28 mouse cellular contexts compared by ENCODE assay signal in the genomic region with DNA sequence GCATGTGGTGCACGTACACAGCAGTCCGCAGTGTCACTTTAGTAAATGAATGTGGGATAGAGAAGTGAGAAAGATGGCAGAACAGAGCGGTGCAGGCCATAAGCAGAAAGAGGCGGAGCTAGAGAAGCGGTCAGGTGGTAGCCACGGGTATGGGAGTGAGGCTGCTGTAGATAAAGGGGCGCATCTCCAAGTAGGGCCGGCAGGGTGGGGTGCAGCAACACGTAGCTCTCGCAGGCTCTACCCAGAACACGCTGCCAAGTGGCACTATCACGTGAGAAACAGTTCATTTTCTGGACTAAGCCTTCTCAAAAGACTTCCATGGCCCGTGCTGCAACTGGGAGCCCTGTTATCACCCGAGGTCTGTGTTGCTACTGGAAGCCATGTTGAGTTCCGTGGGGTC. TPM values are rescaled to one million over a fixed set of nuclear protein-coding genes. Genes with fewer than 3 reads are reported as not detected.
DNase-seq lines count a peak whose midpoint lies in the region; ATAC-seq and TF ChIP-seq lines count a peak whose summit lies in the region.
"Had no signal": no experiment of that assay in that cellular context is flagged by ENCODE, and none has a peak within 500 bp of the region (broad histone marks: within the 10 kb centered on the region; RNA-seq: fewer than 3 reads in every experiment).

No protein-coding gene starts in this region.

- H3K4me2 ChIP-seq in heart, embryonic 13.5 days, result no peak overlapping the region
- no peak overlapping the region for H3K4me2 ChIP-seq in midbrain, postnatal 0 days (ENCODE audit: low read depth, low read length, poor library complexity, severe bottlenecking)
- H3K4me2 ChIP-seq: forebrain, embryonic 13.5 days; heart, embryonic 11.5 days; hindbrain, embryonic 14.5 days; limb, embryonic 12.5 days; liver, embryonic 11.5 days; lung, embryonic 15.5 days; midbrain, embryonic 15.5 days had no signal

- no peak for DNase-seq in heart, adult 9 months (ENCODE audit: low spot score in 2 of 2)
- no peak for DNase-seq in midbrain, embryonic 10.5 days (ENCODE audit: low spot score)
- no peak for DNase-seq in midbrain, postnatal 0 days (ENCODE audit: low spot score)
- DNase-seq in urinary bladder, adult 2 months (ENCODE audit: low spot score), result no peak
- no peak for DNase-seq in left cerebral cortex, adult 9 months (ENCODE audit: low spot score in 2 of 2)
- no peak for DNase-seq in kidney, adult 2 months
- DNase-seq: adrenal gland, postnatal 25 days; cerebellum, adult 11-12 months; cerebellum, postnatal 10 days; gastrocnemius, postnatal 25 days; heart, adult 11 months; heart, postnatal 4 days; kidney, adult 9 months; kidney, postnatal 14 days; layer of hippocampus, adult 9-11 months; lung, postnatal 4 days; right cerebral cortex, postnatal 25 days; thymus, adult 2 months had no signal

- no peak for TF ChIP-seq POLR2A in kidney, adult 2 months (IDR thresholded peaks at IDR 0.05; ENCODE audit: low read depth, low read length)

- no peak overlapping the region for H3K4me3 ChIP-seq in heart, embryonic 13.5 days
- no peak overlapping the region for H3K4me3 ChIP-seq in midbrain, embryonic 10.5 days
- no peak overlapping the region for H3K4me3 ChIP-seq in midbrain, postnatal 0 days (ENCODE audit: low read depth, low read length)
- no peak overlapping the region for H3K4me3 ChIP-seq in kidney, adult 2 months (ENCODE audit: insufficient read depth, low read depth, low read length)
- H3K4me3 ChIP-seq: erythroblast, embryonic 14.5 days; forebrain, embryonic 13.5 days; limb, embryonic 12.5 days; lung, embryonic 15.5 days; midbrain, embryonic 15.5 days had no signal

- 0 out of 2 replicates have a peak overlapping the region, but pooled peaks have one; percentile 20 for H3K9ac ChIP-seq in heart, embryonic 13.5 days
- H3K9ac ChIP-seq in midbrain, postnatal 0 days (replicated peaks; ENCODE audit: low read length, poor library complexity, severe bottlenecking), result no peak overlapping the region
- H3K9ac ChIP-seq: forebrain, embryonic 13.5 days; hindbrain, embryonic 14.5 days; limb, embryonic 12.5 days; lung, embryonic 15.5 days; midbrain, embryonic 15.5 days had no signal

- no peaks in the 10 kb centered on the region for H3K27me3 ChIP-seq in heart, embryonic 13.5 days (replicated peaks)
- no peaks in the 10 kb centered on the region for H3K27me3 ChIP-seq in midbrain, embryonic 10.5 days (ENCODE audit: low read depth, poor library complexity, severe bottlenecking)
- H3K27me3 ChIP-seq in midbrain, postnatal 0 days (ENCODE audit: insufficient read depth, low read length), result no peaks in the 10 kb centered on the region
- H3K27me3 ChIP-seq in kidney, adult 2 months (replicated peaks; ENCODE audit: control insufficient read depth, insufficient read depth, low read length), result no peaks in the 10 kb centered on the region
- H3K27me3 ChIP-seq: forebrain, embryonic 13.5 days; limb, embryonic 12.5 days; lung, embryonic 15.5 days; midbrain, embryonic 15.5 days had no signal

- H3K27ac ChIP-seq in heart, embryonic 13.5 days (replicated peaks), result 0 out of 2 replicates have a peak overlapping the region, but pooled peaks have one; percentile 33
- H3K27ac ChIP-seq in midbrain, embryonic 10.5 days (replicated peaks), result peak overlapping the region; percentile 46; the same call in 1 of the 2 replicates
- no peak overlapping the region for H3K27ac ChIP-seq in midbrain, postnatal 0 days (ENCODE audit: low read depth, low read length)
- H3K27ac ChIP-seq in kidney, adult 2 months (ENCODE audit: insufficient read depth, low read depth, low read length), result no peak overlapping the region
- H3K27ac ChIP-seq: forebrain, embryonic 13.5 days; hindbrain, embryonic 14.5 days; limb, embryonic 12.5 days; lung, embryonic 15.5 days; midbrain, embryonic 15.5 days had no signal

- WGBS in heart, embryonic 13.5 days, result 77% methylated on average over 15 of the region's 15 CpGs
- WGBS in midbrain, embryonic 10.5 days, result 91% methylated on average over 15 of the region's 15 CpGs
- 88% methylated on average over 15 of the region's 15 CpGs for WGBS in midbrain, postnatal 0 days
- WGBS in kidney, adult 2 months, result 90% methylated on average over 15 of the region's 15 CpGs

- H3K4me1 ChIP-seq in heart, embryonic 13.5 days, result peaks cover 59% of the 10 kb centered on the region
- peaks cover 62% of the 10 kb centered on the region for H3K4me1 ChIP-seq in midbrain, embryonic 10.5 days
- peaks cover 10% of the 10 kb centered on the region; the same call in 1 of the 2 replicates for H3K4me1 ChIP-seq in midbrain, postnatal 0 days (ENCODE audit: insufficient read depth, low read length)
- H3K4me1 ChIP-seq in kidney, adult 2 months (ENCODE audit: control insufficient read depth, insufficient read depth, low read length), result no peaks in the 10 kb centered on the region

- H3K9me3 ChIP-seq in heart, embryonic 13.5 days, result no peaks in the 10 kb centered on the region
- no peaks in the 10 kb centered on the region for H3K9me3 ChIP-seq in midbrain, embryonic 10.5 days (replicated peaks)
- H3K9me3 ChIP-seq in midbrain, postnatal 0 days (ENCODE audit: low read length), result no peaks in the 10 kb centered on the region
- H3K9me3 ChIP-seq: forebrain, embryonic 13.5 days; limb, embryonic 12.5 days; lung, embryonic 15.5 days; midbrain, embryonic 15.5 days had no signal

- peaks cover 8% of the 10 kb centered on the region for H3K36me3 ChIP-seq in heart, embryonic 13.5 days
- H3K36me3 ChIP-seq in midbrain, embryonic 10.5 days, result peaks cover 20% of the 10 kb centered on the region
- H3K36me3 ChIP-seq in midbrain, postnatal 0 days (ENCODE audit: insufficient read depth, low read length), result no peaks in the 10 kb centered on the region
- H3K36me3 ChIP-seq in kidney, adult 2 months (ENCODE audit: control insufficient read depth, insufficient read depth, low read length), result no peaks in the 10 kb centered on the region
- H3K36me3 ChIP-seq: lung, embryonic 15.5 days; midbrain, embryonic 15.5 days had no signal

- TF ChIP-seq CTCF in midbrain, postnatal 0 days (IDR thresholded peaks at IDR 0.05), result no peak
- no peak for TF ChIP-seq CTCF in kidney, adult 2 months (conservative IDR thresholded peaks at IDR 0.05; ENCODE audit: insufficient read depth, insufficient read length, low read depth, low read length)

- no peak for ATAC-seq in heart, embryonic 13.5 days (ENCODE audit: extremely low read depth, insufficient number of reproducible peaks, low FRiP score, low TSS enrichment)
- no peak for ATAC-seq in midbrain, postnatal 0 days (ENCODE audit: low FRiP score)
- ATAC-seq in megakaryocyte progenitor cell, adult 5-6 weeks (replicated peaks; ENCODE audit: poor library complexity), result peak; percentile 87
- ATAC-seq: forebrain, embryonic 13.5 days; midbrain, embryonic 15.5 days had no signal

RNA-seq across cellular contexts. Expression of a gene that starts 32.2 kb away (rescaled TPM):
- 23.2 and 23.6 TPM in 2 replicates for polyA plus RNA-seq in heart, embryonic 13.5 days (2015; fragmentation: Nextera tagmentation; extraction: Ambion mirVana)
- polyA plus RNA-seq in midbrain, embryonic 10.5 days (2016; fragmentation: Nextera tagmentation; extraction: Ambion mirVana), result 59.3 and 59.5 TPM in 2 replicates
- total RNA-seq in midbrain, postnatal 0 days (2014; rRNA removed), result 25.2 and 32.2 TPM in 2 replicates
- polyA plus RNA-seq in midbrain, postnatal 0 days (2015; fragmentation: Nextera tagmentation; extraction: Ambion mirVana), result 13.7 and 15.2 TPM in 2 replicates
- total RNA-seq in megakaryocyte progenitor cell, adult 5-6 weeks (2015), result 20.7 and 23.9 TPM in 2 replicates
- total RNA-seq in megakaryocyte progenitor cell, adult 5-6 weeks (2017), result 20.0 and 26.5 TPM in 2 replicates
- 59.5 and 71.7 TPM in 2 replicates for polyA plus RNA-seq in urinary bladder, adult 2 months (2012; rRNA removed)
- 10.0 and 10.6 TPM in 2 replicates for polyA plus RNA-seq in kidney, adult 2 months (2012; rRNA removed)

RNA-seq across cellular contexts. Expression of a gene that starts 40.0 kb away (rescaled TPM):
- 78.6 and 92.4 TPM in 2 replicates for polyA plus RNA-seq in heart, embryonic 13.5 days (2015; fragmentation: Nextera tagmentation; extraction: Ambion mirVana)
- 127 and 128 TPM in 2 replicates for polyA plus RNA-seq in midbrain, embryonic 10.5 days (2016; fragmentation: Nextera tagmentation; extraction: Ambion mirVana)
- total RNA-seq in midbrain, postnatal 0 days (2014; rRNA removed), result 26.6 and 38.0 TPM in 2 replicates
- polyA plus RNA-seq in midbrain, postnatal 0 days (2015; fragmentation: Nextera tagmentation; extraction: Ambion mirVana), result 103 and 104 TPM in 2 replicates
- total RNA-seq in megakaryocyte progenitor cell, adult 5-6 weeks (2015), result 20.4 and 25.9 TPM in 2 replicates
- total RNA-seq in megakaryocyte progenitor cell, adult 5-6 weeks (2017), result 11.0 and 14.2 TPM in 2 replicates
- polyA plus RNA-seq in urinary bladder, adult 2 months (2012; rRNA removed), result 19.6 and 21.5 TPM in 2 replicates
- 16.1 and 17.4 TPM in 2 replicates for polyA plus RNA-seq in kidney, adult 2 months (2012; rRNA removed)

Comparison
In these comparisons a context has a peak if more than half of its experiments do, and no peak if none do; other contexts are left out.
1. H3K27ac ChIP-seq: peak in heart, embryonic 13.5 days (single experiment) and midbrain, embryonic 10.5 days (single experiment); none in midbrain, postnatal 0 days (single experiment) and kidney, adult 2 months (single experiment).